Mouse (Mus musculus) E14TG2a.4 (cell line): ENCODE data around the gene Smarcad1.

ENCODE experiments used
- CTCF ChIP-seq: conservative IDR thresholded peaks from 2 replicates; pipeline ENCODE4 v1.5.1; 2014; ENCODE audit warnings: low read length
- POU5F1 ChIP-seq: IDR thresholded peaks from 2 replicates; pipeline ENCODE4 v1.6.1; 2014; ENCODE audit warnings: low read length, borderline replicate concordance

DNA sequence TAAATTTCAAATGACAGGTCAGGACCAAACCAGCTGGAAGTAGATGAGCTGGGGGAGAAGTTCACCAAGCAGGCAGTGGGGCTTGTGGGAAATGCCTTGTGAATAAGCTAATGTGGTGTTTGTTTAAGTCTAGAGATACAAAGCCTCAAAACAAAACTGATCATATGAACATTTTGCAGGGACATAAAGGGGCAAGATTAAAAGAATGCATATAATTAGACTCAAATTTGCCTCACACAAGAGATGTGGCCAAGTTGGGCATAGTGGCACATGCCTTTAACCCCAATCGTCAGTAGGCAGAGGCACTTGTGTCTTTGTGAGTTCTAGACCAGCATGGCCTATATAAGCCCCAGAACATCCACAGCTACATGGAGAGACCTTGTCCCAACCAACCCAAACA, 99.9 kb downstream of the Smarcad1 start:
- TF ChIP-seq CTCF (no peak), POU5F1 (no peak)
